Mouse (Mus musculus) bone marrow, adult 2 months (tissue): ENCODE measurements around the gene Hist1h3d.
"Not testable (repeated sequence)": the region's sequence is repeated elsewhere in the genome, so short reads cannot be mapped to it uniquely, and the experiment has no call there.

Experiments
- CTCF ChIP-seq: fragments of 200-500 bp; IDR thresholded peaks from 2 replicates; pipeline ENCODE4 v1.5.1; 2011; ENCODE audit warnings: low read length, control low read depth; ENCODE audit not compliant: control insufficient read depth, insufficient read depth
- POLR2A ChIP-seq: fragments of 200-500 bp; IDR thresholded peaks from 2 replicates; pipeline ENCODE4 v1.6.1; 2011; ENCODE audit warnings: low read depth, mild to moderate bottlenecking, control low read depth, low read length, borderline replicate concordance; ENCODE audit not compliant: control insufficient read depth

- not testable (repeated sequence) for TF ChIP-seq CTCF, POLR2A
Observed at GRCm38 (mm10) chr13:23560699-23561098, 14.9 kb upstream of the Hist1h3d start.
